Mouse (Mus musculus): ENCODE data around the gene Atp6v0b.

Atp6v0b gene

DNA sequence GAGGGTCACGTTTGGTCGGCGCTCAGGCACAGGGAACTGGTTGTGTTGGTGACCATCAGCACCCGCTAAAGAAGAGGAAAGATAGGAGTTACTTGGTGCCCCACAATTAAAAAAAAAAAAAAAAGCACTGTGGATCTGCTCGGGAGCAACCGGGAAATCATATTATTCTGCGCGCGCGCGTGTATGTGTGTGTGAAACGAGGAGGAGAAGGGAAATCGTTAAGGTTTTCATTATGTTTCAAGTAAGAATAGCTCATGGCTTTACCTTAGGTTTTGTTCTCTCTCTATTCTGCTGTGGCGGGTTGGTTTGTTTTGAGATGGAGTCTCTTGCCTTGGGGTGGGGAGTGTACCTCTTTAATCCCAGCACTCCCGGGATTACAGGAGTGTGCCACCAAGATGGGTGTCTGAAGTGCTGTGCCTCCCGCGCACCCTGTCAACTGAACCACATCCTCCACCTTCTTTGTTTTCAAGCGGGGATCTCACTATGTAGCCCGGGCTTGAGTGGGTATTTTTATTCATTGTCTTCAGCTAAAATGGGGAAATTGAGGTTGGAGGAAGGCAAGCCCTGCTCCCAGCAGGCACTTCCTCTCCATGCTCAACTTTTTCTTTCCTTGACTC is 28.5 kb upstream of the Atp6v0b start:
- ChIA-PET CTCF (interaction anchor here (1.3 to 8.9 kb wide), 7 partner anchors 12 to 168 kb away, joined by 3 to 47 read pairs (median 5); partner anchors contain the start of gene Artn (in 2 of the 4)), POLR2A (interaction anchor here (0.6 to 4.6 kb wide), 21 partner anchors 8 to 513 kb away, joined by 3 to 60 read pairs (median 4); partner anchors contain the start of genes Dph2 (in 2 of the 4), Artn (in 1 of the 4) and Kdm4a (in 1 of the 4))

- POLR2A ChIA-PET, result interaction anchor here (0.6 to 4.6 kb wide), 19 partner anchors 8 to 265 kb away, joined by 3 to 60 read pairs (median 5); partner anchors contain the start of genes Atp6v0b (in 2 of the 4), Dph2 (in 2 of the 4), Artn (in 1 of the 4) and Kdm4a (in 1 of the 4)
- CTCF ChIA-PET, result interaction anchor here (1.3 to 8.9 kb wide), 7 partner anchors 13 to 169 kb away, joined by 3 to 47 read pairs (median 5); partner anchors contain the start of gene Artn (in 2 of the 4)
Measured at GRCm38 (mm10) chr4:117914591-117915442, 27.7 kb upstream of the Atp6v0b start, which contains the start of gene Ipo13. Gene Ipo13 (minus strand): TSS chr4:117914999.

DNA sequence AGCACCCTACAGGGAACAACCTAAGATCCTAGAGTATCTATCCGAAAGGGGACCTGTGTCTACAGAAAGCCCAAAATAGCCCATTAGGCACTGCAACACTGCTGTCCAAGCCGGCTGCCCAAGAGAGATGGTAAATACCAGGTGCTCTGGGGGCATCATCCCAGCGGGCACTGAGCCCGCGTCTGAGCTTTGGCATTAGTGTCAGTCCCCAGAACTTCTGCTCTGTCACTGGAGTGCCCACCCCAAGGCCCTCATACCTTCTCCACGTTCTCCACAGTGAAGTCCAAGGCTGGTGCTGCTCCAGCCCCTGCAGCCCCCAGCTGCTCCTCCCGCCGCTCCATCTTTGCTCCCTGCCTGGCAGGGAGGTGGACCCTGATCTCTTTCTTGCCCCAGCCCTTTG is 26.9 kb upstream of the Atp6v0b start:
- POLR2A ChIA-PET, result interaction anchor here in 2 of 4 experiments (1.0 to 4.6 kb wide), 11 partner anchors 9 to 266 kb away, joined by 3 to 60 read pairs (median 7); partner anchors contain the start of genes Dph2 (in 2 of the 2), Artn (in 1 of the 2), Atp6v0b (in 1 of the 2) and Kdm4a (in 1 of the 2)
- CTCF ChIA-PET, result interaction anchor here in 3 of 4 experiments (1.3 to 8.9 kb wide), 4 partner anchors 13 to 170 kb away, joined by 3 to 47 read pairs (median 4); partner anchors contain the start of gene Artn (in 1 of the 3)

- CTCF ChIA-PET, result interaction anchor here in 1 of 4 experiments (1.2 to 8.9 kb wide), 3 partner anchors 14 to 170 kb away, joined by 3 to 47 read pairs (median 3); partner anchors contain the start of gene Artn
- POLR2A ChIA-PET, result interaction anchor here in 3 of 4 experiments (0.6 to 2.7 kb wide), 8 partner anchors 8 to 676 kb away, joined by 3 to 7 read pairs (median 5); partner anchors contain the start of genes Artn (in 1 of the 3), Atp6v0b (in 1 of the 3) and Kdm4a (in 1 of the 3)
Measured at GRCm38 (mm10) chr4:117913421-117913820, 26.3 kb upstream of the Atp6v0b start.

- POLR2A ChIA-PET, result interaction anchor here (0.6 to 1.9 kb wide), 14 partner anchors 9 to 711 kb away, joined by 3 to 6 read pairs (median 4); partner anchors contain the start of genes Dph2 (in 2 of the 4), Artn (in 1 of the 4), Atp6v0b (in 1 of the 4) and Kdm4a (in 1 of the 4)
Measured at GRCm38 (mm10) chr4:117912685-117913273, 25.6 kb upstream of the Atp6v0b start.

DNA sequence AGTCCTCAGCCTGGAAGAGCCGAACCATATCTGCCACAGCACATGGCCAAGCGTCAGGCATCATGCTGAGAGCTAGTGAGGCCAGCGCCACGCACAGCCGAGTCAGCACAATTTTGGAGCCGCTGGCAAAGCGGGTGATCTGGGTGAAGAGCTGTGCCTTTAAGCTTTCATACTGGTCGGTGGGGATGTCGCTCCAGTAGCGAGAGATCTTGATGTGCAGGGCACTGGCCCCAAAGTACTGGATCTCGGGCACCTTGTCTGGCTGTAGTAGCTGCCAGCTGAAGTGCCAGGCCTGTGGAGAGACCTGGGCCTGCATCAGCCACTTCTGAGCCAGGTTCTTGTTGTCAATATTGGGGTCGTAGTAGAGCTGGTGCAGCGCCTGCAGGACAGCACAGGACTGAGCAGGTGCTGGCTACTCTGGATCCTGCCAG is 25.0 kb upstream of the Atp6v0b start:
- ChIA-PET POLR2A (interaction anchor here in 3 of 4 experiments (0.6 to 1.9 kb wide), 13 partner anchors 10 to 710 kb away, joined by 3 to 6 read pairs (median 4); partner anchors contain the start of genes Dph2 (in 2 of the 3), Artn (in 1 of the 3) and Kdm4a (in 1 of the 3)), CTCF (interaction anchor here in 3 of 4 experiments (0.6 to 8.9 kb wide), 4 partner anchors 15 to 395 kb away, joined by 3 to 47 read pairs (median 4); partner anchors contain the start of gene Artn (in 1 of the 3))

More at GRCm38 (mm10) chr4:117912685-117913273, 25.6 kb upstream of the Atp6v0b start:
- CTCF ChIA-PET, result interaction anchor here in 3 of 4 experiments (0.6 to 8.9 kb wide), 5 partner anchors 15 to 395 kb away, joined by 3 to 47 read pairs (median 3); partner anchors contain the start of gene Artn (in 1 of the 3)

- ChIA-PET CTCF (no interaction called here), POLR2A (interaction anchor here in 2 of 4 experiments (1.1 to 2.1 kb wide), 3 partner anchors 11 to 22 kb away, joined by 3 to 5 read pairs (median 3); partner anchors contain the start of gene Atp6v0b (in 1 of the 2))
Measured at GRCm38 (mm10) chr4:117908834-117909453, 21.8 kb upstream of the Atp6v0b start.

- ChIA-PET CTCF (interaction anchor here in 2 of 4 experiments (0.6 to 1.9 kb wide), 2 partner anchors 22 to 30 kb away, joined by 4 to 6 read pairs; no protein-coding TSS in a partner anchor), POLR2A (interaction anchor here in 2 of 4 experiments (0.6 to 1.3 kb wide), 4 partner anchors 15 to 114 kb away, joined by 3 read pairs; no protein-coding TSS in a partner anchor)
Measured at GRCm38 (mm10) chr4:117906196-117906595, 19.1 kb upstream of the Atp6v0b start.

DNA sequence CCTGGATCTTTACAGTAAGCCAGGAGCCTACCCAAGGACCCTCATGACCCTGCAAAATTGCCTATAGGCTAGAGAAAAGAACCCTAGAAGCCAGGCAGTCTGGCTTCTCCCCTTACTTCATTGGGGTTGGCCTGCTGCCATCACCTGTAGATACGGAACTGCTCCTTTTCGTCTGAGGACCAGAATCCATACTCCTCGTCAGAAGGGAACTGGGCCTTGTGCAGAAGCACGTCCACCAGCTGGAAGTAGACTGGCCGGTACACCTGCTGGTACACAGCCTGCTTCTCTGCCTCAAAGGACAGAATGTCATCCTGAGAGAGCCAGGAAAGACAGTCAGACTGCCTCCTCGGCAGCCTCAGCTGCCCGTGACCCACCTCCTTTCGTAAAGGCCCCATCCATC is 17.6 kb upstream of the Atp6v0b start:
- POLR2A ChIA-PET, result interaction anchor here in 1 of 4 experiments (1.3 kb wide), 1 partner anchor 24 kb away, joined by 3 read pairs; no protein-coding TSS in a partner anchor
- CTCF ChIA-PET, result interaction anchor here in 1 of 4 experiments (1.9 kb wide), 1 partner anchor 23 kb away, joined by 6 read pairs; no protein-coding TSS in a partner anchor

DNA sequence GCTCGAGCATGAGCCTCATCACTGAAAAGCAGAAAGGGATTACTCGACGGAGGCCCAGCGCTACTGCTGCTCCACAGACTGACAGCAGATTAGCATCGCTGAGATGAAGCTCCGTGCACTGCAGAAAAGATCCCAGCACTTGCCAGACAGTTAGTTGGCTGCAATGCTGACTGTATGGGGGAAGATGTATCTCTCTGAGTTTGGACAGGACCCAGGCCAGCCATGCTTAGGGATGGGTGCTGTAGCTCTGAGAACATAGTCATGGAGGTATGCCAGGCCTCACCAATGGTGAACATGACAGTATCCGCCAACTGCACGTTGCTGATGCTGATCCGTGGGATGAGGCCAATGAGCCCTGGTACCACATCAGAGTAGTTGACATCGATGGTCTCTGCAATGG is 17.0 kb upstream of the Atp6v0b start:
- ChIA-PET POLR2A (interaction anchor here in 2 of 4 experiments (1.4 to 1.5 kb wide), 2 partner anchors 13 kb away, joined by 3 read pairs; partner anchors contain the start of gene Dph2 (in 1 of the 2)), CTCF (interaction anchor here in 1 of 4 experiments (0.9 kb wide), 1 partner anchor 23 kb away, joined by 3 read pairs; no protein-coding TSS in a partner anchor)

DNA sequence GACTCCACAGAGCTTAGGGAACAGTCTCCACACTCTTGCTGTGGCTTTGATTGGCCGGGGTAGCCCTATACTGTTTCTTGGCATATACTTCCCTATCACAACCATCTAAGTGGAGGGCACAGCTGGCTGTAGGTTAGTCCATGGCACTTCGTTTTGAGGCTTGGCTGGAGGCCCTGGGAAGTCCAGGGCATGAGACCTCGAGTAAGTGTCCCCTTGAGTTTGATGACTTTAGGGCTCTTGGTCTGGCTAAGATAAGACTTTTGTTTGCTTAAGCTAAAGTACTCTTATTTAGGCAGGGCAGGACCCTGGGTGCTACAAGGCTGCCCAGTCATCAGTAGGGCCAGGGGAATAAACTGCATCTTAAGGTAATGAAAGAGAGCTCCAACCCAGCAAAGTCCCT is 11.0 kb upstream of the Atp6v0b start:
- POLR2A ChIA-PET, result interaction anchor here in 2 of 4 experiments (0.9 to 1.5 kb wide), 4 partner anchors 10 to 14 kb away, joined by 3 to 5 read pairs (median 5); partner anchors contain the start of gene Atp6v0b (in 2 of the 2)
- CTCF ChIA-PET, result no interaction called here

DNA sequence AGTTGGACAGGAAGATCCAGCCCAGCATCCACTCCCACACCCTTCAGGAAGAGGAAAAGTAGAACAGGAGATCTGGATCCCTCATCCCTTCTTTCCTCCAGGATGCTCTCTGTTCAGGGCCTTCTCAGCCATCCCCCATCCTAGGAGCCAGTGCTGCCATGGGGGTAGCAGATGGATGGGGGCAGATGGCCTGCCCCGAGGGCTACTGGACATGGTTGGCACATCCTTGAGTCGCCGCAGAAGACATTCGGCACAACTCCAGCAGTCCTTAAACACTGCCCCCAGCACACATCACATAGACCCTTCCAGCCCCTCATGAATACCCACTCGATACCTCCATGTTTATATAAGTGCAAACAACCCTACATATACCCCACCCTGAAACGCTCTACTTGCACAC is 8.9 kb upstream of the Atp6v0b start:
- CTCF ChIA-PET, result interaction anchor here in 1 of 4 experiments (0.6 kb wide), 1 partner anchor 41 kb away, joined by 3 read pairs; no protein-coding TSS in a partner anchor
- POLR2A ChIA-PET, result interaction anchor here in 1 of 4 experiments (1.8 kb wide), 1 partner anchor 16 kb away, joined by 4 read pairs; no protein-coding TSS in a partner anchor

- ChIA-PET POLR2A (interaction anchor here in 2 of 4 experiments (0.6 to 1.8 kb wide), 3 partner anchors 17 to 57 kb away, joined by 4 to 6 read pairs (median 6); no protein-coding TSS in a partner anchor), CTCF (interaction anchor here in 2 of 4 experiments (0.5 to 0.6 kb wide), 2 partner anchors 25 to 42 kb away, joined by 3 read pairs; no protein-coding TSS in a partner anchor)
Measured at GRCm38 (mm10) chr4:117895339-117895738, 8.2 kb upstream of the Atp6v0b start.

DNA sequence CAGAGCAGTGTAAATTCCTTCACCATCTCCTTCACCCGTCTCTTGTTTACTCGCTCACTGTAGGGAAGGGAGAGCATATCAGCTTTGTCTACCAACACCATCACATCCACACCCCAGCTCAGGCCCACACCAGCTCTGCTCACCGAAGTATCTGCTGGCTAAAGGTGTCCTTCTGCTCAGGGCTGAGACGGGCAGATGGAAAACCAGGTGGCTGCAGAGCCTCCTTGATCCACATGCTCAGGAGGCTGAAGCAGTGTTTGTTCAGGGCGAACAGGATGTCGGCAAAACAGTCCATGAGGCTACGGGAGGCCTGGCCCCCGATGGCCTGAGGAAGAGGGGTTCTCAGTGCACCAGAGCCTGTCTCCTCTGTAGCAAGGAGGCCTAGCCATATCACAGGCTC is 7.5 kb upstream of the Atp6v0b start:
- CTCF ChIA-PET, result interaction anchor here in 3 of 4 experiments (0.5 to 1.4 kb wide), 3 partner anchors 24 to 189 kb away, joined by 3 read pairs; no protein-coding TSS in a partner anchor

GRCm38 (mm10) chr4:117893376-117893775 is 6.2 kb upstream of the Atp6v0b start:
- ChIA-PET CTCF (interaction anchor here in 3 of 4 experiments (0.5 to 1.3 kb wide), 5 partner anchors 35 to 190 kb away, joined by 3 to 5 read pairs (median 3); no protein-coding TSS in a partner anchor), POLR2A (interaction anchor here in 2 of 4 experiments (0.7 to 2.4 kb wide), 14 partner anchors 10 to 605 kb away, joined by 3 to 11 read pairs (median 3); partner anchors contain the start of genes Ipo13 (in 2 of the 2), B4galt2 (in 1 of the 2) and Kdm4a (in 1 of the 2))

More for the DNA sequence above, 7.5 kb upstream of the Atp6v0b start:
- POLR2A ChIA-PET, result interaction anchor here in 1 of 4 experiments (1.5 to 1.8 kb wide), 3 partner anchors 18 to 43 kb away, joined by 4 to 5 read pairs (median 4); no protein-coding TSS in a partner anchor
